Comparison of ENCODE assay signal across 9 mouse cellular contexts in the genomic region with DNA sequence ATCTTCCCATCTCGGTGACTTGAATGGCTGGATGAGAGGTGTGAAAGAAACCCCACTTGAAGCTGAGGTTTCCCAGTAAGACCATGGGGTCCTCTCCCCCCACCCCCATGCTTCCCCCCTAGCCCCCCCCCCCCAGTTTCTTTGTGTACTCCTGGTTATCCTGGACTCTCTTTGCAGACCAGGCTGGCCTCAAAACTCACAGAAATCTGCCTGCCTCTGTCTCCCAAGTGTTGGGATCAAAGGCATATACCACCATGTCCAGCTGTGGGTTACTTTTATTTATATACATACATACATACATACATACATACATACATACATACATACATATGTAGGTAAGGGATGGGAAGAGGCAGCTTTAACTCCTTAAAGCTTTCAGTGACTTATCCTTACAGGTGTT. TPM values are rescaled to one million over a fixed set of nuclear protein-coding genes. Genes with fewer than 3 reads are reported as not detected.
DNase-seq lines count a peak whose midpoint lies in the region; ATAC-seq and TF ChIP-seq lines count a peak whose summit lies in the region.
"Had no signal": no experiment of that assay in that cellular context is flagged by ENCODE, and none has a peak within 500 bp of the region (broad histone marks: within the 10 kb centered on the region; RNA-seq: fewer than 3 reads in every experiment).

No protein-coding gene starts in this region.

- peaks cover 20% of the 10 kb centered on the region for H3K79me2 ChIP-seq in myocyte (ENCODE audit: control insufficient read depth, insufficient read depth)

- peak overlapping the region; percentile 77 for H3K4me2 ChIP-seq in kidney, embryonic 15.5 days
- peak overlapping the region; percentile 73 for H3K4me2 ChIP-seq in embryonic facial prominence, embryonic 14.5 days (ENCODE audit: low read depth, low read length)
- H3K4me2 ChIP-seq in intestine, embryonic 15.5 days (replicated peaks), result peak overlapping the region; percentile 62
- peak overlapping the region; percentile 90 for H3K4me2 ChIP-seq in myocyte (ENCODE audit: low read depth)

- no peaks in the 10 kb centered on the region for H3K9me3 ChIP-seq in kidney, embryonic 15.5 days (replicated peaks)
- no peaks in the 10 kb centered on the region for H3K9me3 ChIP-seq in embryonic facial prominence, embryonic 14.5 days (ENCODE audit: control insufficient read depth, low read length)
- H3K9me3 ChIP-seq in intestine, embryonic 15.5 days, result no peaks in the 10 kb centered on the region

- WGBS in kidney, embryonic 15.5 days, result 48% methylated on average over 1 of the region's 1 CpGs
- WGBS in embryonic facial prominence, embryonic 14.5 days, result 65% methylated on average over 1 of the region's 1 CpGs
- 48% methylated on average over 1 of the region's 1 CpGs for WGBS in intestine, embryonic 15.5 days

- TF ChIP-seq POLR2A in myocyte (IDR thresholded peaks at IDR 0.05; ENCODE audit: insufficient read length, low read depth), result no peak

- H3K4me3 ChIP-seq in kidney, embryonic 15.5 days (replicated peaks), result peak overlapping the region; percentile 91
- peak overlapping the region; percentile 80 for H3K4me3 ChIP-seq in embryonic facial prominence, embryonic 14.5 days (ENCODE audit: low read depth, low read length)
- H3K4me3 ChIP-seq in intestine, embryonic 15.5 days (replicated peaks), result peak overlapping the region; percentile 94
- peak overlapping the region; percentile 58 for H3K4me3 ChIP-seq in myocyte

- H3K4me1 ChIP-seq in kidney, embryonic 15.5 days, result peaks cover 78% of the 10 kb centered on the region
- H3K4me1 ChIP-seq in embryonic facial prominence, embryonic 14.5 days (ENCODE audit: control insufficient read depth, insufficient read depth, low read length), result peaks cover 24% of the 10 kb centered on the region
- peaks cover 51% of the 10 kb centered on the region for H3K4me1 ChIP-seq in intestine, embryonic 15.5 days (replicated peaks)

- H3K36me3 ChIP-seq in kidney, embryonic 15.5 days, result peaks cover 29% of the 10 kb centered on the region
- peaks cover 31% of the 10 kb centered on the region for H3K36me3 ChIP-seq in embryonic facial prominence, embryonic 14.5 days (ENCODE audit: control insufficient read depth, insufficient read depth, low read length)
- peaks cover 22% of the 10 kb centered on the region for H3K36me3 ChIP-seq in intestine, embryonic 15.5 days
- H3K36me3 ChIP-seq in myocyte (ENCODE audit: control insufficient read depth, insufficient read depth), result peaks cover 6% of the 10 kb centered on the region

- no peak for ATAC-seq in kidney, embryonic 15.5 days (replicated peaks; ENCODE audit: low FRiP score)
- no peak for ATAC-seq in embryonic facial prominence, embryonic 14.5 days (ENCODE audit: low read depth)
- no peak for ATAC-seq in intestine, embryonic 15.5 days
- ATAC-seq in inflammation-experienced regulatory T-cells, adult 6 months, result no peak

- DNase-seq in kidney, adult 8-10 months, result no peak
- no peak for DNase-seq in embryonic facial prominence, embryonic 14.5 days (ENCODE audit: low spot score)
- DNase-seq in cerebellum, postnatal 10 days, result no peak
- no peak for DNase-seq in gastrocnemius, adult 8-10 months (ENCODE audit: low spot score in 2 of 2)

- H3K9ac ChIP-seq in kidney, embryonic 15.5 days, result peak overlapping the region; percentile 99
- peak overlapping the region; percentile 99 for H3K9ac ChIP-seq in embryonic facial prominence, embryonic 14.5 days (ENCODE audit: low read depth, low read length)
- peak overlapping the region; percentile 97 for H3K9ac ChIP-seq in intestine, embryonic 15.5 days

- no peaks in the 10 kb centered on the region for H3K27me3 ChIP-seq in kidney, embryonic 15.5 days
- H3K27me3 ChIP-seq in embryonic facial prominence, embryonic 14.5 days (replicated peaks; ENCODE audit: control insufficient read depth, insufficient read depth, low read length), result no peaks in the 10 kb centered on the region
- no peaks in the 10 kb centered on the region for H3K27me3 ChIP-seq in intestine, embryonic 15.5 days (replicated peaks)
- H3K27me3 ChIP-seq in myocyte (ENCODE audit: control insufficient read depth, insufficient read depth, insufficient read length), result no peaks in the 10 kb centered on the region

- H3ac ChIP-seq in myocyte (ENCODE audit: control insufficient read depth, insufficient read length), result no peak overlapping the region

- peak overlapping the region; percentile 100 for H3K27ac ChIP-seq in kidney, embryonic 15.5 days
- no peak overlapping the region for H3K27ac ChIP-seq in embryonic facial prominence, embryonic 14.5 days (replicated peaks; ENCODE audit: low read depth, low read length)
- H3K27ac ChIP-seq in intestine, embryonic 15.5 days, result no peak overlapping the region

TF ChIP-seq in myocyte, 11 proteins besides CTCF, POLR2A, EP300 and RAD21:
- no peak for TF ChIP-seq TCF12 (IDR thresholded peaks at IDR 0.05; ENCODE audit: insufficient read depth, poor library complexity, severe bottlenecking)
- TF ChIP-seq E2F4 (IDR thresholded peaks at IDR 0.05; ENCODE audit: insufficient read depth), result no peak

RNA-seq across cellular contexts. Expression of gene Cirbp, which starts 3.3 kb away (rescaled TPM):
- 95.1 and 111 TPM in 2 replicates for polyA plus RNA-seq in kidney, embryonic 15.5 days (2015; fragmentation: Nextera tagmentation; extraction: Ambion mirVana)
- polyA plus RNA-seq in embryonic facial prominence, embryonic 14.5 days (2014; fragmentation: Nextera tagmentation; extraction: Ambion mirVana), result 59.7 and 88.3 TPM in 2 replicates
- 69.4 and 83.9 TPM in 2 replicates for polyA plus RNA-seq in intestine, embryonic 15.5 days (2015; fragmentation: Nextera tagmentation; extraction: Ambion mirVana)
- polyA plus RNA-seq in myocyte (2012; fragmentation: generic; extraction: Trizol), result 54.2 TPM
- polyA plus RNA-seq in inflammation-experienced regulatory T-cells, adult 6 months (2017; shearing (Covaris generic)), result 100 to 1,000 TPM in 2 of 3 experiments, 10 to 100 TPM in 1; 84.2 to 255 (median 213) TPM
- 10 to 100 TPM; 23.4 to 49.1 (median 31.4) TPM for total RNA-seq in gastrocnemius, adult 8-10 months (2022)

RNA-seq across cellular contexts. Expression of gene 1600002K03Rik, which starts 3.7 kb away (rescaled TPM):
- polyA plus RNA-seq in kidney, embryonic 15.5 days (2015; fragmentation: Nextera tagmentation; extraction: Ambion mirVana), result 11.2 and 13.2 TPM in 2 replicates
- polyA plus RNA-seq in embryonic facial prominence, embryonic 14.5 days (2014; fragmentation: Nextera tagmentation; extraction: Ambion mirVana), result 11.0 and 13.1 TPM in 2 replicates
- polyA plus RNA-seq in intestine, embryonic 15.5 days (2015; fragmentation: Nextera tagmentation; extraction: Ambion mirVana), result 22.9 and 25.1 TPM in 2 replicates
- polyA plus RNA-seq in myocyte (2012; fragmentation: generic; extraction: Trizol), result 23.5 TPM
- 10 to 100 TPM; 17.9 to 28.4 (median 20.5) TPM for polyA plus RNA-seq in inflammation-experienced regulatory T-cells, adult 6 months (2017; shearing (Covaris generic))
- total RNA-seq in gastrocnemius, adult 8-10 months (2022), result 1 to 10 TPM; 4.3 to 7.8 (median 6.9) TPM

RNA-seq across cellular contexts. Expression of gene Efna2, which starts 10.2 kb away (rescaled TPM):
- 15.4 and 17.0 TPM in 2 replicates for polyA plus RNA-seq in kidney, embryonic 15.5 days (2015; fragmentation: Nextera tagmentation; extraction: Ambion mirVana)
- 20.9 and 23.6 TPM in 2 replicates for polyA plus RNA-seq in embryonic facial prominence, embryonic 14.5 days (2014; fragmentation: Nextera tagmentation; extraction: Ambion mirVana)
- polyA plus RNA-seq in intestine, embryonic 15.5 days (2015; fragmentation: Nextera tagmentation; extraction: Ambion mirVana), result 13.6 and 15.0 TPM in 2 replicates
- polyA plus RNA-seq in myocyte (2012; fragmentation: generic; extraction: Trizol), result 3.6 TPM
- not detected for polyA plus RNA-seq in inflammation-experienced regulatory T-cells, adult 6 months (2017; shearing (Covaris generic))
- total RNA-seq in gastrocnemius, adult 8-10 months (2022), result under 1 TPM; 0.19 to 0.48 (median 0.36) TPM
- total RNA-seq: common myeloid progenitor, adult 5-6 weeks had no signal

RNA-seq across cellular contexts. Expression of gene Midn, which starts 21.0 kb away (rescaled TPM):
- polyA plus RNA-seq in kidney, embryonic 15.5 days (2015; fragmentation: Nextera tagmentation; extraction: Ambion mirVana), result 18.8 and 19.5 TPM in 2 replicates
- polyA plus RNA-seq in embryonic facial prominence, embryonic 14.5 days (2014; fragmentation: Nextera tagmentation; extraction: Ambion mirVana), result 34.2 and 37.0 TPM in 2 replicates
- 14.1 and 16.1 TPM in 2 replicates for polyA plus RNA-seq in intestine, embryonic 15.5 days (2015; fragmentation: Nextera tagmentation; extraction: Ambion mirVana)
- polyA plus RNA-seq in myocyte (2012; fragmentation: generic; extraction: Trizol), result 131 TPM
- polyA plus RNA-seq in inflammation-experienced regulatory T-cells, adult 6 months (2017; shearing (Covaris generic)), result 1 to 10 TPM; 7.3 to 9.3 (median 7.5) TPM
- total RNA-seq in gastrocnemius, adult 8-10 months (2022), result 10 to 100 TPM; 20.8 to 36.0 (median 29.5) TPM

RNA-seq across cellular contexts. Expression of gene Cbarp, which starts 28.4 kb away (rescaled TPM):
- 5.7 and 6.1 TPM in 2 replicates for polyA plus RNA-seq in kidney, embryonic 15.5 days (2015; fragmentation: Nextera tagmentation; extraction: Ambion mirVana)
- polyA plus RNA-seq in embryonic facial prominence, embryonic 14.5 days (2014; fragmentation: Nextera tagmentation; extraction: Ambion mirVana), result 7.3 and 9.0 TPM in 2 replicates
- 4.8 and 5.1 TPM in 2 replicates for polyA plus RNA-seq in intestine, embryonic 15.5 days (2015; fragmentation: Nextera tagmentation; extraction: Ambion mirVana)
- 10.0 TPM for polyA plus RNA-seq in myocyte (2012; fragmentation: generic; extraction: Trizol)
- 1 to 10 TPM in 2 of 3 experiments, under 1 TPM in 1; 0.60 to 2.3 (median 1.3) TPM for polyA plus RNA-seq in inflammation-experienced regulatory T-cells, adult 6 months (2017; shearing (Covaris generic))
- total RNA-seq in gastrocnemius, adult 8-10 months (2022), result 1 to 10 TPM; 1.9 to 4.0 (median 2.9) TPM
